Mouse (Mus musculus) G1E (cell line): ENCODE results near the gene Fbxo21. TPM values are rescaled to one million over a fixed set of nuclear protein-coding genes. Genes with fewer than 3 reads are reported as not detected.

ENCODE experiments used
- ATAC-seq: 2 replicates; pipeline ENCODE4 v1.8.0; 2016; ENCODE audit warnings: mild to moderate bottlenecking; ENCODE audit not compliant: insufficient number of reproducible peaks, poor library complexity, low FRiP score, severe bottlenecking; ENCODE audit errors: extremely low read depth
- DNase-seq: peaks from one replicate; pipeline ENCODE4 v3.0.0; 2012; ENCODE audit warnings: low spot score
- H3K27me3 ChIP-seq: 2 replicates; pipeline ENCODE4 v1.6.1; 2012; ENCODE audit warnings: mild to moderate bottlenecking, low read length, inconsistent platforms; ENCODE audit not compliant: insufficient read depth
- H3K36me3 ChIP-seq: replicated peaks from 2 replicates; pipeline ENCODE3; 2012; ENCODE audit warnings: mild to moderate bottlenecking, inconsistent platforms
- H3K4me1 ChIP-seq: 2 replicates; pipeline ENCODE4 v1.6.1; 2012; ENCODE audit warnings: low read depth, low read length, inconsistent platforms, mixed read lengths; ENCODE audit not compliant: insufficient read depth
- H3K4me3 ChIP-seq: 2 replicates; pipeline ENCODE4 v1.5.1; 2012; ENCODE audit warnings: low read depth, mild to moderate bottlenecking, inconsistent platforms, low read length, moderate library complexity, mixed read lengths
- H3K9me3 ChIP-seq: replicated peaks from 2 replicates; pipeline ENCODE4 v1.6.1; 2012; ENCODE audit warnings: inconsistent platforms
- CTCF ChIP-seq: IDR thresholded peaks from 2 replicates; pipeline ENCODE4 v1.5.1; 2012; ENCODE audit warnings: low read depth, low read length, inconsistent platforms, mixed read lengths
- GATA1 ChIP-seq: IDR thresholded peaks from 2 replicates; pipeline ENCODE4 v1.6.1; 2012; ENCODE audit warnings: borderline replicate concordance, low read length, inconsistent platforms, mixed read lengths
- GATA2 ChIP-seq: IDR thresholded peaks from 2 replicates; pipeline ENCODE4 v1.6.1; 2012; ENCODE audit warnings: low read depth, low read length, inconsistent platforms, borderline replicate concordance
- POLR2AphosphoS5 ChIP-seq: IDR thresholded peaks from 2 replicates; pipeline ENCODE4 v1.6.1; 2012; ENCODE audit warnings: low read depth, low read length, inconsistent platforms; ENCODE audit not compliant: insufficient replicate concordance
- TAL1 ChIP-seq: conservative IDR thresholded peaks from 2 replicates; pipeline ENCODE4 v1.6.1; 2012; ENCODE audit warnings: low read depth, low read length, inconsistent platforms, mixed read lengths
- polyA plus RNA-seq: library from polyadenylated mRNA; stranded (reverse); fragments of >175 nt; gene quantifications from 2 replicates; pipeline ENCODE4 v1.2.3, GENCODE M21; 2012
- total RNA-seq, 2 experiments: library from RNA; stranded (forward) in 1 of 2; stranded (reverse) in 1 of 2; fragments of 200-1000 nt in 1 of 2; fragments of >200 nt in 1 of 2; fragmentation: Nextera tagmentation in 1 of 2; gene quantifications; 2 replicates each; pipeline ENCODE4 v1.2.3; 2014 to 2017

Gene Fbxo21
- total and polyA plus RNA-seq, 3 experiments: 7.5 to 10.5 (median 9.4) TPM

DNA sequence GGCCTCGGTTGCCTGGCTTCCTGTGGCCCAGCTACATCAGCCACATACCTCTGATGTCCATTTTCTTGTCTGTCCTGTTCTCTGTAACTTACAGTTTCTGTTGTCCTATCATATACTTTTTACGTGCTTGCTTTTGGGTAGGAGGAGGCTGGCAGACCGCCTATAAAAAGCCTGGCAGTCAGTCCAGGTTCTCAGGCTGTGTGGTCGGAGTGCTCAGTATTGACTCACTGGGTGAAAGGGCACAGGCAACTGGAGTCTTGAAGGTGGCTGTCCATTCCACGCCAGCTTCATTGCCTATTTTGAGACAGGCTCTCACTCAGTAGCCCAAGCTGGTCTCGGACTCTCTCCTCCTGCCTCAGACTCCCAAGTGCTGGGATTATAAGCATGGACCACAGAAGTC, 13.2 kb downstream of the Fbxo21 start:
- Histone ChIP-seq H3K27me3 (no peaks in the 10 kb centered on the region), H3K36me3 (peaks cover 99% of the 10 kb centered on the region), H3K9me3 (no peaks in the 10 kb centered on the region), H3K4me3 (no peak overlapping the region), H3K4me1 (no peaks in the 10 kb centered on the region)
- no peak for DNase-seq
- no peak for ATAC-seq
- no peak for TF ChIP-seq GATA1
- no peak for TF ChIP-seq TAL1
- no peak for TF ChIP-seq CTCF
- TF ChIP-seq POLR2AphosphoS5: no peak
- no peak for TF ChIP-seq GATA2

- no peak overlapping the region for H3K4me3 ChIP-seq
- DNase-seq (no peak), ATAC-seq (no peak)
- H3K4me1 ChIP-seq: no peaks in the 10 kb centered on the region
- TF ChIP-seq GATA2 (no peak), GATA1 (no peak), POLR2AphosphoS5 (no peak), TAL1 (no peak), CTCF (no peak)
- no peaks in the 10 kb centered on the region for H3K9me3 ChIP-seq
- H3K27me3 ChIP-seq: no peaks in the 10 kb centered on the region
- H3K36me3 ChIP-seq: peaks cover 99% of the 10 kb centered on the region
Measured at GRCm38 (mm10) chr5:117990957-117991356, 14.4 kb downstream of the Fbxo21 start.

- Histone ChIP-seq H3K4me3 (no peak overlapping the region), H3K36me3 (peaks cover 97% of the 10 kb centered on the region), H3K9me3 (no peaks in the 10 kb centered on the region), H3K4me1 (no peaks in the 10 kb centered on the region), H3K27me3 (no peaks in the 10 kb centered on the region)
- DNase-seq (no peak), ATAC-seq (no peak)
- TF ChIP-seq CTCF: no peak
- TF ChIP-seq TAL1: no peak
- TF ChIP-seq POLR2AphosphoS5: no peak
- no peak for TF ChIP-seq GATA2
- TF ChIP-seq GATA1: no peak
Measured at GRCm38 (mm10) chr5:117993550-117993949, 17.0 kb downstream of the Fbxo21 start.

DNA sequence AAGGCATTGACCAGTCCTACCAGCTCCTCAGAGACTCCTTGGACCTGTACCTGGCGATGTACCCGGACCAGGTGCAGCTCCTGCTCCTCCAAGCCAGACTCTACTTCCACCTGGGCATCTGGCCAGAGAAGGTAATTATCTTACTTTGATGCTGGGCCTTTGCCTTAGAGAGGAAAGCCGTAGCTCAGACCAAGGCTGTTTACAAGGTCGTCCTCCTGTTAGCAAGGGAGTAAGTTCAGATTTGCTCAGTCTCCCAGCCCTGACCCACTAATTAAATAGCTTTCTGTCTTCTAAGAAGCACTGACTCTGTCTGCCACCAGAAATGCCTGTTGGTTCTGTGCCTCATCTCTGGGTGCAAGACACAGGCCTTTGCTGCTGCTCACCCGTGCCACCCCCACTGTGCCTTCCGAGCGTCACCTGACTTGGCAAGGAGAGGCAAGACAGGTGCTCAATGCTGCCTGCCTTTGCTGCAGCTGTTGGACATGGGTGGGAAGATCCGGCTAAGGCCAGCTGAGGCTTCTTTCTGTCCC, 18.9 kb downstream of the Fbxo21 start:
- no peak for TF ChIP-seq GATA2
- Histone ChIP-seq H3K4me1 (no peaks in the 10 kb centered on the region), H3K27me3 (no peaks in the 10 kb centered on the region), H3K36me3 (peaks cover 97% of the 10 kb centered on the region), H3K9me3 (no peaks in the 10 kb centered on the region), H3K4me3 (no peak overlapping the region)
- DNase-seq (no peak), ATAC-seq (no peak)

- Histone ChIP-seq H3K27me3 (no peaks in the 10 kb centered on the region), H3K4me1 (no peaks in the 10 kb centered on the region), H3K36me3 (peaks cover 97% of the 10 kb centered on the region), H3K9me3 (no peaks in the 10 kb centered on the region), H3K4me3 (no peak overlapping the region)
- ATAC-seq (no peak), DNase-seq (no peak)
- no peak for TF ChIP-seq GATA2
- no peak for TF ChIP-seq POLR2AphosphoS5
- no peak for TF ChIP-seq TAL1
- TF ChIP-seq GATA1: no peak
- TF ChIP-seq CTCF: no peak
Measured at GRCm38 (mm10) chr5:117995911-117996310, 19.4 kb downstream of the Fbxo21 start.

GRCm38 (mm10) chr5:117996581-117996980, 20.1 kb downstream of the Fbxo21 start:
- DNase-seq (no peak), ATAC-seq (no peak)
- no peak for TF ChIP-seq TAL1
- no peak for TF ChIP-seq GATA1
- TF ChIP-seq POLR2AphosphoS5: no peak
- no peak for TF ChIP-seq GATA2
- no peak for TF ChIP-seq CTCF
- no peak overlapping the region for H3K4me3 ChIP-seq
- H3K27me3 ChIP-seq: no peaks in the 10 kb centered on the region
- H3K4me1 ChIP-seq: no peaks in the 10 kb centered on the region
- peaks cover 97% of the 10 kb centered on the region for H3K36me3 ChIP-seq
- no peaks in the 10 kb centered on the region for H3K9me3 ChIP-seq
